Mouse (Mus musculus): Measurements from ENCODE around the gene Il3ra. TPM values are rescaled to one million over a fixed set of nuclear protein-coding genes. Genes with fewer than 3 reads are reported as not detected.
A peak's percentile ranks its signal among the peaks of the same experiment; 100 is the strongest.

The Il3ra gene
- 1 to 10 TPM; 1.5 to 2.5 TPM for total RNA-seq (2021)
- long read RNA-seq, experiment 1, partial matches to known transcripts: 0 of 1 reads
- long read RNA-seq, experiment 1, other reads (novel, unspliced or antisense): 0 of 1 reads
- long read RNA-seq, experiment 2, partial matches to known transcripts: 0 of 1 reads
- long read RNA-seq, experiment 2, other reads (novel, unspliced or antisense): 0 of 1 reads

DNA sequence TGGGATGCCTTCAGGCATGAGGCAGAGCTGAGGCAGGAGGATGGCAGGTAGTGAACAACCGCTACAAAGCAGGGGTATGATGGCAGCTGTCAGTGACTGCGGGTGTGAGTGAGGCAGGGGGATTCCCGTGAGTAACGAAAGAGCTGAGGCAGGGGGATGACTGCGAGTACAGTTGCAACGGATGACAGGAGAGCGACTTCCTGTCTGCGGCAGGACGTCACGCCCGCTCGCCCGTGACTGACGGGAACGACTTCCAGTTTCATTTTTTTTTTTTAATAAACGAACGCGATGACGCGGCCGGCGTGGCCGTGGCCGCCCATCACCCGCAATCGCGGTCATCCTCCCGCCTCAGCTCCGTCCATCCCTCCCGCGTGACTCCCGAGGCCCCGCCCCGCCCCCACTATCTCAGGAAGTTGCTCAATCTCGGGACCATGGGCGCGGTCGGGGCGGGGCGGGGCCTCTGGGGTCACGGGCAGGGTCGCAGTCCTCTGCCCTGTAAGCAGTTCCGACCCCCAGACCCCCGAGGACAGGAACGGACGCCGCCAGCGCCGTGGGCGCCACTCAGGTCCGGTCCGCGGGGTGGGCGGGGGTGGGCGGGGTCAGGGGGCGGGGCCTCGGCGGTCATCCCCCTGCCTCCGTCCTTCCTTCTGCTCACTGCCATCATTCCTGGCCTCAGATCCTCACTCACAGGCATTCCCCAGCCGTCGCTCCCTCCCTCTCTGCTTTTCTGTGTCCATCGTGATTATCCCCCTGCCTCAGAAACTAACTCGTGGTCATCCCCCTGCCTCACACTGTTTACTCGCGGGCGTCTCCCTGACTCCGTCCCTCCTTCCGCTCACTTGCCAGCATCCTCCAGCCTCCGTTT, at the start of gene Il3ra:
Il3ra (plus strand) TSS at position 328 of the 865 bp plus-strand sequence.
- no peak for TF ChIP-seq CTCF (IDR thresholded peaks at IDR 0.05)
- DNase-seq: peak; percentile 81
- Histone ChIP-seq H3K27ac (peak within 1 kb of the TSS; percentile 86), H3K4me3 (peak within 1 kb of the TSS; percentile 89)
- intact Hi-C loops (cut with DNase I): no loop called here

DNA sequence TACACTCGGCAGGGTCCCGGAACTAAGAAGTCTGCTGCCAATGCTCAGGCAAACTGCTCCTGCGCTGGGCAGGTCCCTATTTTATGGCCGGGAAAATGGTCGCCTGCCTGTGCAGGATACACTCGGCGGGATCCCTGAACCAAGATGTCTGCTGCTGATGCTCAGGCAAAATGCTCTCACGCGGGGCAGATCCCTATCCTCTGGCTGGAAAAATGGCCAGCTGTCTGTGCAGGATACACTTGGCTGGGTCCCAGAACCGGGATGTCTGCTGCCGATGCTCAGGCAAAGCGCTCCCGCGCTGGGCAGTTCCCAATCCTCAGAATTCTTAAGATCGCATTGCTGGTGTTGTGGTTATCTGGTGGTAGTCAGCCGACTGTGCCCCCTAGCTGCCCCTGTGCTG, 37.1 kb upstream of the Il3ra start:
- no peak for DNase-seq
- Histone ChIP-seq H3K4me3 (no peak overlapping the region), H3K27ac (no peak overlapping the region)
- no peak for TF ChIP-seq CTCF (IDR thresholded peaks at IDR 0.05)
- intact Hi-C loops (cut with DNase I): no loop called here

DNA sequence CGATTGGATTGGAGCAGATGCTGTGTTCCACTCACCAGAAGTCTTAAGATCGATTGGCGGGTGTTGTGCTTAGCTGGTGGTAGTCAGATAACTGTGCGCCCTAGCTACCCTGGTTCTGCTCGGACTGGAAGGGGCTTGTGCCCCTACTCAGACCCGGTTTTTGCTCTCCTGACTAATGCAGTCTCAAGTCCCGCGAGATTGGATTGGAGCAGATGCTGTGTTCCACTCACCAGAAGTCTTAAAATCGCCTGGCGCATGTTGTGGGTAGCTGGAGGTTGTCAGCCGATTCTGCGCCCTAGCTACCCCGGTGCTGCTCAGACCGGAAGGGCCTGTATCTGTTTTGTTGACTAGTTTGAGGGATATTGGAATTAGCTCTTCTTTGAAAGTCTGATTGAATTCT, 36.7 kb upstream of the Il3ra start:
- no peak overlapping the region for H3K27ac ChIP-seq
- no peak overlapping the region for H3K4me3 ChIP-seq
- intact Hi-C loops (cut with DNase I): no loop called here
- no peak for TF ChIP-seq CTCF (IDR thresholded peaks at IDR 0.05)
- DNase-seq: no peak

- no peak for DNase-seq
- no peak for TF ChIP-seq CTCF (IDR thresholded peaks at IDR 0.05)
- H3K4me3 ChIP-seq: no peak within 1 kb of the TSS
- H3K27ac ChIP-seq: no peak within 1 kb of the TSS
- intact Hi-C loops (cut with DNase I): no loop called here
Observed at GRCm38 (mm10) chr14:14322528-14322927, 23.5 kb upstream of the Il3ra start, which contains the start of gene Olfr31. TSS of gene Olfr31 (plus strand) at chr14:14322828.

GRCm38 (mm10) chr14:14345113-14345871, 783 bp upstream of the Il3ra start:
- intact Hi-C loops (cut with DNase I): no loop called here
- peak; percentile 67 for TF ChIP-seq CTCF (IDR thresholded peaks at IDR 0.05)
- peak overlapping the region; percentile 86 for H3K27ac ChIP-seq
- H3K4me3 ChIP-seq: peak overlapping the region; percentile 89
- peak; percentile 91 for DNase-seq

GRCm38 (mm10) chr14:14346813-14347100, 682 bp downstream of the Il3ra start:
- DNase-seq: no peak
- H3K4me3 ChIP-seq: peak overlapping the region; percentile 89
- no peak for TF ChIP-seq CTCF (IDR thresholded peaks at IDR 0.05)
- intact Hi-C loops (cut with DNase I): no loop called here
- H3K27ac ChIP-seq: peak overlapping the region; percentile 86

DNA sequence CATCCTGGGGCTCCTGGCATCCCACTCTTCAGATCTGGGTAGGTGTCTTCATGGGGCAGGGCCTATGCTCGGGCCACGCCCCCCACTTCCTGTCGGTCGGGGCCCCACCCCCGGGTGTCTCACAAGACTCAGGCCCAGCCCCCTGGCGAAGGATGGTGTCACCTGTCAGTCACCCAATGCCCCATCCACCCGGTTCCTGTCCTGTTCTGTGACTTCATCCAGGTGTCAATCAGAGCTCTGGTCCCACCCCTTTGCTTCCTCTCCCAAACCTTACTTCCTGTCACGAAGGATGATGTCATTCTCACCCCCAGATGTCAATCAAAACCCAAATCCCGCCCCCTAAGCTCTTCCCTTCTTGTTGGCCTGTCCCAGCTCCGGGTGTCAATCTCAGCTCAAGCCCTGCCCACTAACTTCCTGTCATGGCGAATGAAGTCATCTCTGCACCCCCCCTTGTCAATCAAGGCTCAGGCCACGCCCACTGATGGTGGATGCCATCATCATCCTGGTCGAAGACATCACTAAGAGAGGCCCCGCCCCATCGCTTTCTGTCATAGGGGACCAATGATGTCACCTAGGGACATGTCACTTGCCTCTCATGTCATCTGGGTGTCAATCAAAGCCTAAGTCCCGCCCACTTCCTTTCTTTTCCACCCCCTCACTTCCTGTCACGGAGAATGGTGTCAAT, 1.2 kb downstream of the Il3ra start:
- peak overlapping the region; percentile 89; the same call in 1 of the 2 replicates for H3K4me3 ChIP-seq
- TF ChIP-seq CTCF (IDR thresholded peaks at IDR 0.05): no peak
- H3K27ac ChIP-seq: no peak overlapping the region
- intact Hi-C loops (cut with DNase I): no loop called here
- DNase-seq: peak; percentile 28

DNA sequence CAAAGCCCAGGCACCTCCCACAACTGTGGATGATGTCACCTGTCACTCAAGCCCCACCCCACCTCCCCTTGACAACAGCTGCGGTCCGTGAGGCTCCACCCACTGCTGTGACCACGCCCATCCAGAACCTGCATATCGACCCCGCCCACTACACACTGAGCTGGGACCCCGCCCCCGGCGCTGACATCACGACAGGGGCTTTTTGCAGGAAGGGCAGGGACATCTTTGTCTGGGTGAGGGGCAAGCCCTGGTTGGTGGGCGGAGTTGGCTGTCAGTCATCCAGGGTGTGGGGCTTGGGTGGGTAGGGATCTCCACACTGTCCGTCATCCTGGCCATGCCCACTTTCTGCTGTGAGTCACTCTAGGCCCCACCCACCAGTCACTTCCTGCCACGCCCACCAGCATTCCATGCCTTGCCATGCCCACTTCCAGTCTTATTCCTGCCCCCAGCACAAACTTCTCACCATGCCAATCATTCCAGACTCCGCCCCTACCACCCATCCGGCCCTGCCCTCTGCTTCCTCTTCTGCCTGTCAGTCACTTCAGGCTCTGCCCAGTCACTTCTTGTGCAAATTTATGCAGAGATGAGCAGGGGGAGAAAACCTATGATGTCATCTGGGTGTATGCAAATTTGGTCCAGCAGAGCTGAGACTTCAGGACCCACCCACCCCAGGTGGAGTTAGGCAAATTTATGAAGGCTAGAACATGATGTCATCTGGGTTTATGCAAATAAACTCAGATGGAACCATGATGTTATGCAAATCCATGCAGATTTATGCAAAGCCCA, 2.0 kb downstream of the Il3ra start:
- Histone ChIP-seq H3K4me3 (no peak overlapping the region), H3K27ac (no peak overlapping the region)
- intact Hi-C loops (cut with DNase I): no loop called here
- TF ChIP-seq CTCF (IDR thresholded peaks at IDR 0.05): no peak
- DNase-seq: peak; percentile 42

- no peak for TF ChIP-seq CTCF (IDR thresholded peaks at IDR 0.05)
- DNase-seq: peak; percentile 24
- Histone ChIP-seq H3K27ac (no peak overlapping the region), H3K4me3 (no peak overlapping the region)
- intact Hi-C loops (cut with DNase I): no loop called here
Observed at GRCm38 (mm10) chr14:14348674-14349401, 2.8 kb downstream of the Il3ra start.

- H3K27ac ChIP-seq: no peak overlapping the region
- no peak overlapping the region for H3K4me3 ChIP-seq
- no peak for TF ChIP-seq CTCF (IDR thresholded peaks at IDR 0.05)
- peak; percentile 24 for DNase-seq
- intact Hi-C loops (cut with DNase I): no loop called here
Observed at GRCm38 (mm10) chr14:14349485-14350262, 3.6 kb downstream of the Il3ra start.
